ENCODE assay signal across 1 mouse cellular context in genomic region chr4:146644367-146644766, GRCm38 (mm10). TPM values are rescaled to one million over a fixed set of nuclear protein-coding genes. Genes with fewer than 3 reads are reported as not detected.
"Had no signal": no experiment of that assay in that cellular context is flagged by ENCODE, and none has a peak within 500 bp of the region (broad histone marks: within the 10 kb centered on the region; RNA-seq: fewer than 3 reads in every experiment).

No protein-coding gene starts in this region.

RNA-seq across cellular contexts. Expression of gene Zfp993, which starts 33.6 kb away (rescaled TPM):
- polyA plus RNA-seq: small intestine, adult 2 months had no signal
